Mouse (Mus musculus): ENCODE measurements at regions not wholly inside any gene's neighbourhood (a gene's known extent, or its start where the extent isn't known, plus 50 kb on each side); places are given as distances from the start of the nearest gene placed in this dataset.

DNA sequence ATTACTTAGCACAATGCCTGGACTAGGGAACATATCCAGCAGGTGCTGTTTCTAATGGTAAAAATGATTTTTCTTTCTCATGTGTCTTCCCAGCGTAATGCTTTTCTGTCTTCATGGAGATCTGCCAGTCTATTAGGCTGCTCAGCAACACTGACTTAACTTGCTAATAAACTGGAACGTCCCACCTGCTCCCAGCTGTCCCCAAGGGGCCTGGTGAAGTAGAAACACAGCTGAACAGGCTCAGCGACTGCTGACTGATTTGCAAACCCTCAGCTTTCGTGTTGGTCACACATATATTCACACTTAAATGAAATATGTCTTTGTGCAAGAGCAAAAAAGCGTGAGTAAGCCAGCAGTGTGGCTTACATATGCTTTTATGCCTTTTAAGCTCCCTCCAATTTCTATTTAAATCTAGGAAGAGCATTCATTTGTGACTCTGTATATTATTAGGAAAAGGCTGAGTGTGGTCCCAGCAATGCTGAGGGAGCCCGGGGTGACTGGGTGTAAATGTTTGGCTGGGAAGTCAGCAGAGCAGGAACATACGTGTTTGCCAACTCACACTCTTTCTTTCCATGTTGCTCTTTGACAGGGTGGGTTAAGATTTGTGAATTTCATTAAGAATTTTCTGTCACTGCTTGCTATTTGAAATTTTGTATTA is 146.7 kb upstream of the Rgmb start:
- DNase-seq (ENCODE audit: low spot score), result no peak

DNA sequence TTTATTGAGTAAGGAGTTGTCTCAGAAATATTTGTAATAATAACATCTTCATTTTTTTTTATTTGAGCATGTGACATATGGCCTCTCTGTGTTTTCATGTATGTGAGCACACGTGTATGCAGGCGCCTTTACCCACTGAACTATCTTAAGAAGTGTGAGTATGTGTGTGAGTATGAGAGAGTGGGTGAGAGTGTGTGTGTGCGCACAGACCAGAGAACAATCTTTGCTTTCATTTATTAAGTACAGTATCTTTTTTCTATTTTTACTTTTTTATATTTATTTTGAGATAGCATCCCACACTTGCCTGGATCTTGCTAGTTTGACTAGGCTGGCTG is 140.5 kb upstream of the Rgmb start:
- no peak for DNase-seq (ENCODE audit: low spot score)

DNA sequence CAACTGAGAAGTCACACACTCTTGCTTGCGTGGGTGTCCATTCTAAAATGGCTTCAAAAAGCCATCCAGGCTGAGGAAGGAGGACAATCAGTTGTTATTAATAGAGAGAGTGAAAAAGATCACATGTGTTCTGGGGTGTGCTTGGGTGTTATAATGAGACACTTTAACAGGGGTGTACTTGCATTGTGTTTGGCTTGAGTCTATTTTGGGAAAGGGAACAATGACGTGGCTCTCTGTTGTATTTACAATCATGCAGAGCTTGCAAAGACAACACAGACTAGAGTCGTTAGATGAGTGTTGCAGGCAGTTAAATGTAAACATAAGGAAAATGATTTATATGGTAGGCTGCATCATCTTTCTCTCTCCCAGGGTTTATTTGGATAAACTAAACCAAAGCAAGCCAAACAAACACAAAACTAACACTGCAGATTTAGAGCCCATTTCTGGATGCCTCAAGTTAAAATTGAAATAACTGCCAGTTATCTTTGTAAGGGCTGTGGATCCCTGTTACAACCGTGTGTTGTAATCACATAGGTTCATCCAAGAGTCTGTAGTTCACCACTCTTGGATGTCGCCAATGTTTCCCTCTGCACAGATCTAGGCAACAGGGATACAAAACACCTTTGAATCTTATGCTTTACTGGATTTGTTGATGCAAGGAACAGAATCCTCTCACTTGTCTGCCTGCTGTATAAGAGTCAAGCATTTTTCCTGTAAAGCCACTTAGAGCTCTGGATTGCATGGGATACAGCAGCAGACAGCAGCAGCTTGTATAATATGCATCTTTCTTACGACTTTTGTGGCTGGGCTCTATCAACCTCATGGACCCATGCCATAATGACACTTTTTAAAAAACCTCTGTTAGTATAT is 139.9 kb upstream of the Rgmb start:
- no peak for DNase-seq (ENCODE audit: low spot score)

DNA sequence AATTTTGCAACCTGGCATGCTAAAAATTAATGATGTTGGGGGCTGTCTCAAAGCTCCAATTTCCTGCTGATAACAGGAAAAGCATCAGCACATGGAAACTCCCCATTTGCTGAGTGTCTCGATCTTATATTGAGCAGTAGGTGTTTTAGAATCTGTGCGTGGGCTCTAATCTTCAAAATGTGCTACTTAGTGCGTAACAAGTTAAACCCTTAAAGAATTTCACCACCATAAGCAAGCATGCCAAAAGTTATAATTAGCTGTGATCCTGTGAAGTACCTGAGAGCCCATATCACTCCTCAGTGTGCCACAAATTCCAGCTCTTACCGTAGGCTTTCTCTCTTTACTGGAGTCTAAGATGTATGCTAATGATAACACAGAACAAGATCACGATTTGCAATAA is 137.5 kb upstream of the Rgmb start:
- no peak for DNase-seq (ENCODE audit: low spot score)

DNA sequence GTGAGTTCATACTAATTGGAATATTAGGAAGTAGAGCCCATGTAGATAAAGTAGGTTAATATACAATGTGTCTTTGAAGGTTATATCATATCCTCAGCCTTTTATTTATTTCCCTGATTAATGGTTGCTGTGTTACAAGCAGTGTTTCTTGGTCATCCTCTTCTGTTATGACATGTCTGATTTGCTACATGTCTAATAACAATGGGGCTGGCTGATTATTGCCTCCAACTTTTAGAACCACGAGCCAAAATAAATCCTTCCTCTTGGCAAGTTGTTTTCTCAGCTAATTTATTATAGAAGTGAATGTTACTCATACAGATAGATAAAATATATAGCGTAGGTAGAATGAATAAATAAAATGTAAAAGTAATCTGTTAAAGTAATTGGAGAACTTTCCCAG is 124.8 kb upstream of the Rgmb start:
- DNase-seq (ENCODE audit: low spot score), result no peak

DNA sequence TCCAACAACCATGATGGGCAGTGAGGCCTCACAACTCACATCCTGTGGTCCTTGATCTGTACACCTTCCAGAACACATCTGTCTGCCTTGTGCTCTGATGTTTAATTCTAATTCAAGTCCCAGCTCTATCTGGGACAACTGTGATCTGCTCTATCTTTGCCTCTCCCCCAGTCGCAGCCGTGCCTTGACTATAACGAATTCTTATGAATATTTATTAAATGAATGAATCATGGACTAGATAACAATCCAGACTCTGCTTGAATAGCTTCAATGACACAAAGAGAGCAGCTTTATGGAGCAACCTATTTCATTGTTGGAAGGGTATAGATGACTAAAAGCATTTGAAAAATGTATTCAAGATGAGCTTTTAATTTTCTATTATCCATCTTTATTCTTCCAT is 120.8 kb upstream of the Rgmb start:
- no peak for DNase-seq (ENCODE audit: low spot score)

DNA sequence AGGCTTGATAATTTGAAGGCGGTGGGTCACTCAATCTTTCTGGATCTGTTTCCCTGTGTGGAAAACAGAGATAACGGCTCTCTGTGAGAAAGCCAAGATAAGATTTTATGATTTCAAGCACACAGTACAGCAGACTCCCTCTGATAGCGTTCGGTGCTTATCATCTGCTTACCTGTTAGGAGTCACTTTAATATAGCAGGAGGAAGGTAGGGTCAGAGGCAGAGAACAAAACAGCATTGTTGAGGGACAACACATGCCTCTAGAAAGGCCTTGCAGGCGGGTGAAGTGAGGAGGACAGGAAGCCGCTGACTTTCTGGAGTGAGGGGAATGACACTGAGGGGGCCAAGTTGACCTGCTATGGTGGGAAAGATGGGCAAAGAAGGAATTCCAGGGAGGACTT is 118.9 kb upstream of the Rgmb start:
- no peak for DNase-seq (ENCODE audit: low spot score)

DNA sequence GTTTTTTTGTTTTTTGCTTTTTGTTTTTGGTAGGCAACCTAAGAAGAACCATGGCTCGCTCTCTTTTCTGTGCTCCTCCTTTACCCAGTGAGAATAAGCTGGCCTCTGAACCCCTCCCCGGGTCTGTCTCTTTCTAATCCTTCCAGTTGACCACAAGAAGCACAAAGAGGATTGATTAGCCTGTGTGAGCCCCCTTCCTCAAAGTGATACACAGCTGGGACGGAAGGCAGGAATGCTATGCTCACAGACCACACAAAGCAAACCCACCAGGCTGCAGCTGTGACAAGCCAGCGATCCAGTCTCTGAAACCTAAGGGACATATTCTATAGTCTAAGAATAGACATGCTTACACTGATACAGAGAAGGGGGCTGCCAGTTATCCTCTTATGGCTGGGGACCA is 111.5 kb upstream of the Rgmb start:
- no peak for DNase-seq (ENCODE audit: low spot score)

DNA sequence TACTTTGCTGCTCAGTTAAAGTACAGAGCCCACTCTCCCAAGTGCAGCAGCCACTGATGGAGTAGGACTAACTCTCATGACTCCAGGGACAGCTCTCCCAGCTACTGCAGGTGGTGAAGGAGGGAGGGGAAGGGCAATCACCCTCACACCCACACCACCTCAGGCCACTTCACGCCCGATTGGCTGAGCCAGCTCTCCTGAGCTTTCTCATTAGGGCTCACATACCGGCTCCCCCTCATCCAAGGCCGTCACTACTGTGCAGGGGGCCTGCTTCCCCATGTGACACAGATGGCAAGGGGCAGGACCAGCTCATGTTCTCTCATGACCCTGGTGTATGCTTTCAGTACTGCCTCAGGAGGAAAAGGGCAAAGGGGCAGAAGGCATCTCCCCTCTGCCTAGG is 87.8 kb upstream of the Rgmb start:
- no peak for DNase-seq (ENCODE audit: low spot score)

DNA sequence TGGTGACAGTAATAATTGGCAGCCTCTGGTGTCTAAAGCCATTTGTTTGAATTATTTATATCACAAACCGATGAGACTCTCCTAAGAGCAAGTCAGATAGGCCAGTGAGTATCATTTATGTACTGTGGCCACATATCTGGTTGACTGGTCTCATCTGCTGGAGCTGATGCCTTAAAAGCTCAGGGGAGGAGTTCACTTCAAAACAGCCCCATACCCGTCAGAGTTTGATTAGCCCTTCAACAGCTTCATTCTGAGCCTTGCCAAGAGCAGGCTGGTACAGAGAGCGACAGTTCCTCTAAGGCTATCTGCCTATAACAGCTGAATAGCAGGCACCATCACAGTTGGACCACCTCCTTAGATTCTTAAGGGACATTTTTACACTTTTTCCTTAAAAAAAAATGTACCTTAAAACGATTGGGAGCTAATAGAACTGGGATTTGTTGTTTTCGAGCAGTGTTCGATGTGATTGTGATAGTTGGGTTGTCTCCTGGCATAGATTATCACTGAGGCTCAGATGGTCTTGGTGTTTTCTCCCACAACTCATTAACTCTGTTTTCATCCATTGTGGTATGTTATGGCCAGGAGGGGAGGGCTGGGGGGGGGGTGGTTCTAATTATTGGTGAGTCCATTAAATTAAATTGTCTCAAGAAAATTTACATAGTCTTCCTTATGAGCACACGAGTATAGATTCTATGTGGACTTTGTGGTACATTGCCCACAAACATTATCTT is 68.0 kb upstream of the Rgmb start:
- DNase-seq (ENCODE audit: low spot score), result no peak

DNA sequence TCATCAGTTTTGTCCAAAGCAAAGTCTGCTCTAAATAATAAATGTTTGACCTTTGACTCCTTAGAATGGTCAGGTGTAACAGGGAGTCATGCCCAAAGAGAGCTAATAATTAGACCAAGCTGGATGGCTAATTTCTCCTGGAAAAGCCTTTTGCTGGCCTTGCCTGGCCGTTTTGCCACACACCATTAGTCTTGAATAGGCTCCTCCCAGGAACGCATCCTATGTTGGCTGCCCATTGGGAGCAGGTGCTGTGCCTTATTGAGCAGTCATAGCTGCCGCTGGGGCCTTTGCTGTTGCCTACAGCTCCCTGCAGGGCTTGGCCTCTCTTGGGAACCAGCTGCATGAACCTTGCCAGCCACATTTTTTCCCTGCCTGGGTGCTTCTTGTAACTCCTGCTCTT is 65.1 kb upstream of the Rgmb start:
- no peak for DNase-seq (ENCODE audit: low spot score)

DNA sequence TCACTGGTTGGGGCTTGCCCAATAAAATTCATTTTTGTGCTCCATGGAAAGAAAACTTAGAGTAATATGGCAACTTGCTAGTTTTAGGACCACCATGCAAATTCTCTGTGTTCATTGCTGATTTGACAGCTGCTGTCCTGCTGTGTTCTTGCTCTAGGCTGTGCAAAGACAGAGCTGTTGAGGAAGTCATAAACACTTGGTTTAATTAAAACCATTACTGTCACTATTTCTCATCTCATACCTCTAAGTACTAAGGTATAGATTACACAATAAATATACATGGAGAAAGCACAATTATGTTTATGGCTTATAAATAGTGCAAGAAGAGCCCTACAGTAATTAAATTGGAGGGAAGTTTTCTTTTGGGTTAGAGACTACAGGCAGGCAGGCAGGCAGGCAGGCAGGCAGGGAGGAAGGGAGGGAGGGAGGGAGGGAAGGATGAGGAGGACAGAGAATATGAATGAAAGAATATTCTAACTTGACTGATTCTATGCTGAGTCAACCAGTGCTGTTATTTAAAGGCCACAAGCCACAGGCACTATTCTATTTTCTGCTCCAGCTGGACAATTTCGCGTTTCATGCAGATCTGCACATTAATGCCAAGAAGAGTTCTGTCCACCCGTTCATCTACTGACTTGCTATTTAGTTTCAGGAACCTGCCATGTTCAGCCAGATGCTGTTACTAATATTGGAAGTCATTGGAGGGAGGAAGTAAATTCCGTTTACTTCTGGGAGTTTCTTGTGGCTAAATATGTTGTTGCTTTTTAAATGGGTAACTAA is 61.2 kb upstream of the Rgmb start:
- no peak for DNase-seq (ENCODE audit: low spot score)

DNA sequence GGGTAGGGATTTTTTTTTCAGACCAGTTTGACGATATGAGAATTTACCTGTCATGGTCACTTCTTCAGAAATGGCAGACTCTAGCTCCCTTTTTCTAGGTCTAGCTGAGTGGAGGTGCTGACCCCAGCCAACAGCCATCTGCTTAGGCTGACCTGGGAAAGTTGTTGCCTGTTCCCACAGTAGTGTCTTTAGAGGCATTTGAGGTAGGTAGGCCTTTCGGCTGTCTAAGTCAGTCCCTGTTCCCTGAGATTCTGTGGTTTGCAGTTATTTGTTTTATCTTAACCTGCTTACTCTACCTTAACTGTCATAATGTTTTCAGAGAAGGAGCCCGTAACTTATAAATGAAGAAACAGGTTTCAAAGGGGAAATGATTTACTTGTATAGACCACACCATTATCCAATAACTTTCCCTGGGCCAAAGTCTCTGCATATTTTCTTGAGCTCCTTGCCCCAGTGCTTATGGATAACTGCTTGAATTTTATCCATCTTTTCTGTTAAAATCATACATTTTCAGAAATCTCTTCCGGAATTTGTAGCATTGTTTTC is 59.8 kb upstream of the Rgmb start:
- no peak for DNase-seq (ENCODE audit: low spot score)

DNA sequence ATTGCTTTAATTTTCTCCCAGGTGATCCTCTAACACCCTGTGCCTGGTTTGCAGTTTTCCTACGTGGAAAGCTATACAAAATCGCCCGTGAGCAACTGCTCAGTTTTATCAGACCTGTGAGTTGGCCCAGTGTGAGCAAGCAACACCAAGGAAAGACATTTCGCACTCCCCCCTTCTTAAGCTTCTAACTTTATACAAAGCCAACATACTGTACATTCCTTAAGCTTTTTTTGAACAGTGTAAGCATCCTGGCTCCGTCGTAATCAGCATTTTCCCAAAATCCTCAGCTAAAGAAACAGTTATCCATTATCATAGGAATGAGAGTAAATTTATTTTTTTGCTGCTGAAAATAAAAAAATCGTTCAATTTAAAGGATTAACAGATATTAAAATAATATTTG is 52.0 kb upstream of the Rgmb start:
- no peak for DNase-seq (ENCODE audit: low spot score)

DNA sequence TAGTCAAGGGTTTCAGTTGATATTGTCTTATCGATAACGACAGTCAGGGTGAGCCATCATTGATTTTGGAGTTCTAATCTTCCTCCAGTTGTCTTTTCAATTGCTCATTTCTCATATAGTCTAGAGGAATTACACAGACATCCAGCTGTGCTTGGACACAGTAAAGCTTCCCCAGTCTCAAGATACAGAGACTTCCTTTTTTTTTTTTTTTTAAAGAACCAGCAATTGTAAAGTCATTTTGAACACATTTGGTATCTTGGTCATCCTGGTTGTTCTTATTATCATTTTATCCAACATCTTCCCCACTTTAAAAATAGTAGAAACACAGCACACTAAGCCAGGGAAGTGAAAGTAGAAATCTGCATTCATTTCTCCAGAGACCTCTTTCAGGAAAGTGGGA is 51.4 kb upstream of the Rgmb start:
- no peak for DNase-seq (ENCODE audit: low spot score)
